Mouse (Mus musculus) kidney, embryonic 16.5 days (tissue): ENCODE results near the gene Tppp2. TPM values are rescaled to one million over a fixed set of nuclear protein-coding genes. Genes with fewer than 3 reads are reported as not detected.
A peak's percentile ranks its signal among the peaks of the same experiment; 100 is the strongest.

Source experiments
- ATAC-seq: fragments of 200-750 bp; cut with Nextera tagmentation; 2 replicates; pipeline ENCODE4 v1.8.0; 2017; ENCODE audit warnings: moderate TSS enrichment; ENCODE audit not compliant: low FRiP score, low TSS enrichment
- H3K27ac ChIP-seq: fragments of 300-500 bp; sonication (generic); 2 replicates; pipeline ENCODE4 v1.5.1; 2014; ENCODE audit warnings: low read length
- H3K27me3 ChIP-seq: fragments of 300-500 bp; sonication (generic); 2 replicates; pipeline ENCODE4 v1.6.1; 2014; ENCODE audit warnings: low read length, control low read depth, mixed read lengths; ENCODE audit not compliant: insufficient read depth
- H3K36me3 ChIP-seq: fragments of 300-500 bp; sonication (generic); 2 replicates; pipeline ENCODE4 v1.6.1; 2014; ENCODE audit warnings: low read length, control low read depth, mixed read lengths; ENCODE audit not compliant: insufficient read depth
- H3K4me1 ChIP-seq: fragments of 300-500 bp; sonication (generic); 2 replicates; pipeline ENCODE4 v1.6.1; 2014; ENCODE audit warnings: low read length, control low read depth, mixed read lengths; ENCODE audit not compliant: insufficient read depth
- H3K4me2 ChIP-seq: fragments of 300-500 bp; sonication (generic); replicated peaks from 2 replicates; pipeline ENCODE4 v1.6.1; 2014; ENCODE audit warnings: low read depth, low read length
- H3K4me3 ChIP-seq: fragments of 300-500 bp; sonication (generic); 2 replicates; pipeline ENCODE4 v1.5.1; 2014; ENCODE audit warnings: mild to moderate bottlenecking, low read length
- H3K9ac ChIP-seq: fragments of 300-500 bp; sonication (generic); replicated peaks from 2 replicates; pipeline ENCODE4 v1.6.1; 2014; ENCODE audit warnings: low read length
- H3K9me3 ChIP-seq: fragments of 300-500 bp; sonication (generic); 2 replicates; pipeline ENCODE4 v1.6.1; 2016; ENCODE audit warnings: low read length, control low read depth
- WGBS: fragments of 180-500 bp; shearing (Covaris S2); extraction: QIAGEN DNeasy Blood & Tissue Kit; methylation state at CpG from one replicate; pipeline ENCODE4 v1.1.7; 2014; 5-methylcytosine and 5-hydroxymethylcytosine counted together
- polyA plus RNA-seq: library from polyadenylated mRNA; unstranded; fragments of >200 nt; fragmentation: Nextera tagmentation; extraction: Ambion mirVana; gene quantifications from 2 replicates; pipeline ENCODE4 v1.2.1, GENCODE M21; 2015

The Tppp2 gene
- polyA plus RNA-seq, 1 experiment from 2014 or later = not detected

DNA sequence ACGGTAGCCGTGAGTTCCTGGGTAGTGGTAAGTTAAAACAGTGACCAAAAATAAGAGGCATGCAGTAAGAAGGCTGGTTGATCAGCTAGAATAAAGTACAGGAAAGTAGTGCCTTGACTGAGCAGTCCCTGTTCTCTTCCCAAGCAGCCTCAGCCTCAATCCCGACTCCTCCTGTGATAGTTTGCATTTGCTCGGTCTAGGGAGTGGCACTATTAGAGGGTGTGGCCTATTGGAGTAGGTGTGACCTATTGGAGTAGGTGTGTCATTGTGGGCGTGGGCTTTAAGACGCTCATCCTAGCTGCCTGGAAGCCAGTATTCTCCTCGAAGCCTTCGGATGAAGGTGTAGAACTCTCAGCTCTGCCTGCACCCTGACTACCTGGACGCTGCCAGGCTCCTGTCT is 20.8 kb downstream of the Tppp2 start:
- Histone ChIP-seq H3K9me3 (peaks cover 7% of the 10 kb centered on the region; the same call in 1 of the 2 replicates), H3K27ac (no peak overlapping the region), H3K36me3 (no peaks in the 10 kb centered on the region), H3K4me1 (peaks cover 11% of the 10 kb centered on the region; the same call in 1 of the 2 replicates), H3K27me3 (no peaks in the 10 kb centered on the region), H3K9ac (no peak overlapping the region), H3K4me3 (no peak overlapping the region), H3K4me2 (no peak overlapping the region)
- no peak for ATAC-seq
- 87% methylated on average over 9 of the region's 9 CpGs for WGBS

DNA sequence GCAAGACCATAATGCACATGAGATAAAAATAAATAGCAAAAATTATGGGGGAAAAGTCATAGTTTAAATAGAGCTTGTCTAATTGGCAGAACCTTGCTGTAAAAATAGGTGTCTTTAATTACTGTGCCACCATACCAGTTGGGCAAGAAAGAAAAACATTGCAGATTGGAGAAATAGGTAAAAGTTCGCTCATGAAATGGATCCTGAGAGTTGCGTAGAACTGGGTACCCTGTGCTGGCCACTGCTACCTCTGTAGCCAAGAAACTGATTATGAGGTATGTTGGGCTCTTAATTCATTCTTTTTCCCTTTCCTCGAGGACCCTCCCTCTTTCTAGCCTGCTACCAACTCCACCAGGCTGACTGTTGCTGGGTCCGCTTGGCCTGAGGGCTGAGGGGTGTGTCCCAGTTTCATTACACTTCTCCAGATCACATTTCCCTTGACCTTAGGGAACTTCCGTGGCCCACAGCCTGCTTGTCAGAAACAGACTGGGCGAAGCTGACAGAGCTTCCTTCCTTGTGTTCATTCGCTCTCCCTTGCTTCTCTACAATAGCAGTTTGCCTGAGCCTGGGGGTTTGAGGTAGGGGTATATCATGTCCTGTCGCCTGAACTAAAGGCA is 22.8 kb downstream of the Tppp2 start:
- Histone ChIP-seq H3K4me1 (peaks cover 11% of the 10 kb centered on the region; the same call in 1 of the 2 replicates), H3K27ac (no peak overlapping the region), H3K9me3 (peaks cover 7% of the 10 kb centered on the region; the same call in 1 of the 2 replicates), H3K9ac (no peak overlapping the region), H3K4me2 (no peak overlapping the region), H3K36me3 (no peaks in the 10 kb centered on the region), H3K4me3 (no peak overlapping the region), H3K27me3 (no peaks in the 10 kb centered on the region)
- WGBS = 21% methylated on average over 8 of the region's 8 CpGs
- ATAC-seq = peak; percentile 75

DNA sequence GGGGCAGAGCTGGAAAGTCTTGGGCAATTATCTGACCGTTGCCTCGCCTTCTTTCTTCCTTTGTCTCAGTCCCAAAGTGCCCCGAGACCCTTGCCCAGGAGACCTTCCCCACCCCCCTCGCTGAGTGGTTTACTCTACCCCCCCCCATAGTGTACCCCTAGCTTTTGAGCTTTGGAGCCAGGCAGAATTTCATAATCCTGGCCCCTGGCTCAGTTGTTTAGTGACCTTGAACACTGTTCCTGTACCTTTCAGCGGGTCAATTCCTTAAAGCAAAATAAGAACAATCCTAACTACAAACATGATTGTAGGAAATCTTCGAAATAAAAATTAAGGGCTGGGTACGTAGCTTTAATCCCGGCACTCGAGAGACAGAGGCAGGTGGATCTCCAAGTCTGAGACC is 23.4 kb downstream of the Tppp2 start:
- H3K27ac ChIP-seq = no peak overlapping the region
- H3K4me2 ChIP-seq = no peak overlapping the region
- ATAC-seq = no peak

DNA sequence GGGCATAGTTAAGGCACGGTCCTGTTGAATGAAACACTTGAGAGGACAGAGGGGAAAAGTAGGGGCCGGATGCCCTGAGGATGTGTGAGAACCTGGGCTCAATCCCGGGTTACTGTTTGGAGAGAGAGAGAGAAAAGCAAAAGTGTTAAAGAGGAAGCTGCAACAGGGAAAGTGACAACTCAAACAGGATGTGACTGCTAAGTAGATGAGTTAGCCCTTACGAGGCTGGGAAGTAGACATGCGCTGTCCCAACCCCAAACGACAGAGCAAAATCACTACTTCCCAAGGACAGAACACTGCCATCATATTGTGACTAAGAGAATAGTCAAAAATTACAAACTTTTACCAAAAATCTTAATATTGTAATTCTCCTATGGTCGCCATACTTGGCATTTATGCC is 24.0 kb downstream of the Tppp2 start:
- no peak overlapping the region for H3K27ac ChIP-seq
- H3K4me2 ChIP-seq = no peak overlapping the region
- H3K4me3 ChIP-seq = no peak overlapping the region
- no peak for ATAC-seq
- no peaks in the 10 kb centered on the region for H3K36me3 ChIP-seq
- peaks cover 7% of the 10 kb centered on the region; the same call in 1 of the 2 replicates for H3K9me3 ChIP-seq
- no peak overlapping the region for H3K9ac ChIP-seq
- H3K27me3 ChIP-seq = no peaks in the 10 kb centered on the region
- WGBS = 37% methylated on average over 7 of the region's 7 CpGs
- H3K4me1 ChIP-seq = peaks cover 11% of the 10 kb centered on the region; the same call in 1 of the 2 replicates

More for the DNA sequence above, 23.4 kb downstream of the Tppp2 start:
- Histone ChIP-seq H3K4me3 (no peak overlapping the region), H3K27me3 (no peaks in the 10 kb centered on the region), H3K9ac (no peak overlapping the region), H3K36me3 (no peaks in the 10 kb centered on the region), H3K9me3 (peaks cover 7% of the 10 kb centered on the region; the same call in 1 of the 2 replicates), H3K4me1 (peaks cover 11% of the 10 kb centered on the region; the same call in 1 of the 2 replicates)
- WGBS = 57% methylated on average over 9 of the region's 9 CpGs

DNA sequence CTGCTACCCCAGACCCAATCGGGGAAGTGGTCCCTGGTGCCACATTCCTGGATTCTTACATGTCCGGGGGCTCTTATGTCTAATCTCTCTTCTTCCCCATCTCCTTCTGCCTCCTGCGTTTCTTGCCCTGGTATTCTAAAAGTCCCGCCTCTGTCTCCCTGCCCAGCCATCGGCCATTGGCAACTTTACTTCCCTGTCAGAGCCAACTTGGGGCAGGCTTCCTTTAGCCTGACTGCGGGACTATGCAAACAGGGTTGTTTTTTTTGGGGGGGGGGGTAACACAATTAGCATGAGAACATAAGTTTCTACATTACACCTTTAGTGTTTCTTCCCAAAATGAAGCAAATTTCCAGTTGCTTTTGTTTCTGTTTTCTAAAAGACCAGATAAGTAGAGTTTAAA is 25.1 kb downstream of the Tppp2 start:
- no peak for ATAC-seq
- Histone ChIP-seq H3K9ac (no peak overlapping the region), H3K27ac (no peak overlapping the region), H3K4me3 (no peak overlapping the region), H3K4me2 (no peak overlapping the region), H3K4me1 (peaks cover 11% of the 10 kb centered on the region; the same call in 1 of the 2 replicates), H3K36me3 (no peaks in the 10 kb centered on the region), H3K27me3 (no peaks in the 10 kb centered on the region), H3K9me3 (no peaks in the 10 kb centered on the region)
- WGBS = 83% methylated on average over 6 of the region's 6 CpGs

DNA sequence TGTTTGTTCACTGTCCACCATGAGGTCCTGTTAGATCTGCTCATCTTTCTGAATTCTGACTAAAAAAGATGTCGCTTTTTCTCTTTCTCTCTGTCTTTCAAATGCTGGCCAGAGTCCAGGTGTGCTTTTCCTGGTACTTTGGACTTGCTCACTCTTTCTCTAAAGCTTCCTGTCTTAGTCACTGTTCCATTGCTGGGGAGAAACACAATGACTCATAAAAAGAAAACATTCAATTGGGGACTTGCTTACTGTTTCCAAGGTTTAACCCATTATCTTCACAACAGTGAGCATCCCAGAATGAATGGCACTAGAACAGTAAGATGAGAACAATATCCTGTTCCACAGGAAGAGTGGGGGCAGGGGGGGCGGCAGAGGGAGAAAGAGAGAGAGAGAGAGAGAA is 42.1 kb downstream of the Tppp2 start:
- WGBS = 83% methylated on average over 2 of the region's 2 CpGs
- Histone ChIP-seq H3K4me3 (no peak overlapping the region), H3K27me3 (no peaks in the 10 kb centered on the region), H3K36me3 (no peaks in the 10 kb centered on the region), H3K27ac (no peak overlapping the region), H3K9ac (no peak overlapping the region), H3K4me1 (no peaks in the 10 kb centered on the region), H3K4me2 (no peak overlapping the region), H3K9me3 (peaks cover 4% of the 10 kb centered on the region)
- ATAC-seq = no peak

DNA sequence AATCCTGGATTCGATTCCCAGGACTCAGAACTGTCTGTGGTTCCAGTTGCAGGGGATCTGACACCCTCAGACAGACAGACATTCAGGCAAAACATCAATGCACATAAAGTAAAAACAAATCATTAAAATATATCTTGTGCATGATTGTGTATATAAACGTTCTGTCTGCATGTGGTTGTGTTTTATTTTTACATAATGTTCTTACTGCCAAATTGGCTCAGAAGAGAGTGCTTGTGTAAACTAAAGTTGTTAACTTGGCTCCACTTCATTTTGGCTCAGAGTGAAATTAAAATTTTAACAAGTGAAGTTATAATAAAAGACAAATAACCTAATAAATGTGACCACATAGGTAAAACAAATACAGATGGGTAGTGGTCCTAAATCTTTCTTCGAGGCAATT is 49.2 kb downstream of the Tppp2 start:
- H3K36me3 ChIP-seq = no peaks in the 10 kb centered on the region
- H3K27ac ChIP-seq = no peak overlapping the region
- no peak overlapping the region for H3K9ac ChIP-seq
- no peak overlapping the region for H3K4me2 ChIP-seq
- ATAC-seq = no peak
- H3K4me1 ChIP-seq = no peaks in the 10 kb centered on the region
- WGBS = 84% methylated on average over 3 of the region's 3 CpGs
- H3K27me3 ChIP-seq = no peaks in the 10 kb centered on the region
- no peak overlapping the region for H3K4me3 ChIP-seq
- H3K9me3 ChIP-seq = no peaks in the 10 kb centered on the region

Other genes with a start within 250 kb of the Tppp2 start
- gene Gm17079, start 223.0 kb upstream of the Tppp2 start, polyA plus RNA-seq = not detected in 2 replicates
- not detected in 2 replicates for gene Gm5800, start 201.2 kb upstream of the Tppp2 start, polyA plus RNA-seq
- not detected in 2 replicates for gene Ang4, start 144.8 kb upstream of the Tppp2 start, polyA plus RNA-seq
- gene AY358078, start 118.4 kb upstream of the Tppp2 start, polyA plus RNA-seq = not detected in 2 replicates
- not detected in 2 replicates for gene Ear6, start 64.7 kb upstream of the Tppp2 start, polyA plus RNA-seq
- 49.1 and 57.3 TPM in 2 replicates for gene Mettl17, start 33.6 kb upstream of the Tppp2 start, polyA plus RNA-seq
- gene Slc39a2, start 25.5 kb upstream of the Tppp2 start, polyA plus RNA-seq = 0.30 and 0.50 TPM in 2 replicates
- gene Ndrg2, start 4.3 kb upstream of the Tppp2 start, polyA plus RNA-seq = 52.0 and 59.5 TPM in 2 replicates
- not detected in 2 replicates for gene Rnase13, start 4.3 kb downstream of the Tppp2 start, polyA plus RNA-seq
- 92.1 and 97.8 TPM in 2 replicates for gene Arhgef40, start 66.3 kb downstream of the Tppp2 start, polyA plus RNA-seq
- gene Tmem253, start 97.2 kb downstream of the Tppp2 start, polyA plus RNA-seq = 1.0 and 1.6 TPM in 2 replicates
- 38.9 and 39.2 TPM in 2 replicates for gene Zfp219, start 102.3 kb downstream of the Tppp2 start, polyA plus RNA-seq
- gene Olfr221, start 124.0 kb downstream of the Tppp2 start, polyA plus RNA-seq = not detected in 2 replicates
- 659 and 687 TPM in 2 replicates for gene Hnrnpc, start 185.6 kb downstream of the Tppp2 start, polyA plus RNA-seq
- gene Rpgrip1, start 192.3 kb downstream of the Tppp2 start, polyA plus RNA-seq = 67.4 and 74.1 TPM in 2 replicates